Mouse (Mus musculus) inflammation-experienced regulatory T-cells, adult 6 months (primary cell): ENCODE measurements at regions not wholly inside any gene's neighbourhood (a gene's known extent, or its start where the extent isn't known, plus 50 kb on each side); places are given as distances from the start of the nearest gene placed in this dataset.

Experiments
- ATAC-seq: one replicate; pipeline ENCODE4 v1.8.0; 2017

DNA sequence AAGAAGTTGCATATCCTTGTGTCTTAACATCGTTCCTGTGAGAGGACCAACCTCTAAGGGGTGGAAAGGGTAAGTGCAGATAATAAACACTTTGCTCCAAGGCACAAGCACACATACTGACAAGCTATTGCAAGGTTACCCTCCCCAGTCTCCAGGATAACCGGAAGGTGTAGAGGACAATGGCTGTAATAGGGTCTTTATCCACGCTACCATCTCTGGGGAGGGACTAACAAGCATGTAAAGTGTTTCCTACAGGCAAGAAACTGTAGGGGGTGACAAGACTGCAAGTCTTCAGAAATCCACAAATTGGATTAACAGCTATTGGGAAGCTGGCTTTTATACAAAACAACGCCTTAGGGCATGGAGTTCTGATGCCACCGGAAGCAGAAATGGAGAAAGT, 197.5 kb upstream of the Chl1 start:
- no peak for ATAC-seq

DNA sequence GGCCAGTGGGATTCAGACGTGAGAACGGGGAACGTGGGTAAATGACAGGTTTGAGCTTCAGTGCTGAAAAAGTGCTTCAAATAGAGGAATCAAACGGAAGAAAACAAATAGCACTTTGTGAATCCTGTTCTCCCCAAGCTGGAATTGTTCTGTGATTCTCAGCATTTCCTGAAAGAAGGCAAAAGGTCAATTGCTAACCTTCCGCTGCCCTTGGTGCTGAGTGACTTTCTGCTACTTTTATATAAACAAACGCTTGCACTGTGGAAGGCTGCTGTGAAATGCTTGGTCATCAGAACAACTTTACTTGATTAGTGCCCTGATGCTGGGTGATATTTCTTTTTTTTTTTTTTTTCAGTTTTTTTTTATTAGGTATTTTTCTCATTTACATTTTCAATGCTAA, 192.3 kb upstream of the Chl1 start:
- no peak for ATAC-seq

DNA sequence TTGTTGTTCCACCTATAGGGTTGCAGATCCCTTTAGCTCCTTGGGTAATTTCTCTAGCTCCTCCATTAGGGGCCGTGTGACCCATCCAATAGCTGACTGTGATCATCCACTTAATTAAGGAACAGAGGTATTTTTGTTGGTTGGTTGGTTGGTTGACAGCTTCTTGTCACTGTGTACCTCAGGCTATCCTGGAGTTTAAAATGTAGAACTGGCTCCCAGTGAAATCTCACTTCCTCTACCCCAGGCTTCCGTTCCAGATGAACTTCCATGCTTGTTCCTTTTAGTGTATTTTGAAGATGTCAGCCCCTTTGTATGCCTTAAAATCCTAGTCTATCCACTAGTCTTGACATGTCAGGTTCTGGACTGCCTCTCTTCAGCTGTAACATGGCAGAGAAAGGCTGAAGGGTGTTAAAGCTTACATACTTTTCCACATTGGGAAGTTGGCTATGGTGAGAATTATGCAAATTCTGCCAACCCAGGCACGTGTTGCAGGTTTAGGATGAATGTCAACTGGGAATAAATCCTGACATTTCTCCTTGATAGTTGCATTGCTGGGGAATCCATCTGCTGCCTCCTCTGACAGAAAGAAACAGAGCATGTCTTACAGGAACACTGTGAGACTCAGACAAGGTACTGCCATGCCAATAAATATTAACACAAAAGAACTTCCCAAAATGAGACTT, 191.6 kb upstream of the Chl1 start:
- no peak for ATAC-seq

DNA sequence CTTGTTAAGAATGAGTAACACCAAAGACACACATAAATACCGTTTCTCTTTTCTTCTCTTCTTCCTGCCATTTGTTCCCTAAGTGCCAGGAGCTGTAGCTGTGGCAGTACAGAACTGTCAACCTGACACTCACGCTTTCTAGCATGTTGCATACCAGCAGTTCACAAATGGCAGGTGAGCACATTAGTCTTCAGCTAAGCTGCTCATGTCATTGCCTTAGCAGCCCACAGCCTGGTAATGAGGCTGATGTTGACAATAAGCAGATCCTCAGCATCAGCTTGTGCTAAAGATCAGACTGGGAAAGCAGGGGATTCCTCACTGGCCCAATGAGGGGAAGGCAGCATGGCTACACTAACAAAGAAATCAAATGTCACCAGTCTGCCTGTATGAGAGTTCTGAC, 190.4 kb upstream of the Chl1 start:
- ATAC-seq, result no peak

DNA sequence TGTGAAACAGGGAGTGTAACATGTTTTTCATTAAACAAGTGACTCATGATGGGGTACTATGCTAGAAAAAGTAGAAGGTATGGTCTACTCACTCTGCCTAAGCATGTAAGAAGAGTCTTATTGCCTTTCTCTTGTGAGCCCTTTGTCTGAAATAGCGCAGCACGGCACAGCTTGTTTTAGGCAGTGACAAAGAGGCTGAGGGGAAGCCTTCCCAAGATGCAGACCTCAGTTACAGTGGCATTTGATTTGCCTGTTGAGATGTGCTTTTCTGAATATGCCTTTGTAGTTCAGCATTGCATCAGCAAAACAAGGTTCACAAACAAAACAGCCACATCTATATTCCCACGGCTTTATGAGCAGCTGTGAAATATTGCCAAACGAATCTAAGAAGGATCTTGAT, 189.8 kb upstream of the Chl1 start:
- no peak for ATAC-seq

DNA sequence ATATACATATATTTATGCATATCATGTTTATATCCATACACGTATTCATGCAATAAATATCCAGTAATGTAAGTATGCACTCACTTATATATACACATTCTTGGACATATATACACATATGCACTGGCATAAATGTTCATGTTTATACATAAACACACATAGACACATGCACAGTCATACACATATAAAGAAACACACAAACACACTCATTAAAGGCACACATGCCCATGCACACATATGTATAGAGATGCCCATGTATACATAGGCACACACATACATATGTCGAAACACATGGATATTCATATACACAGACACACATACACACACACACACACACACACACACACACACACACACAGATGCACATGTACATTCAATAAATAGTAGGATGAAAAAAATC, 189.3 kb upstream of the Chl1 start:
- no peak for ATAC-seq

DNA sequence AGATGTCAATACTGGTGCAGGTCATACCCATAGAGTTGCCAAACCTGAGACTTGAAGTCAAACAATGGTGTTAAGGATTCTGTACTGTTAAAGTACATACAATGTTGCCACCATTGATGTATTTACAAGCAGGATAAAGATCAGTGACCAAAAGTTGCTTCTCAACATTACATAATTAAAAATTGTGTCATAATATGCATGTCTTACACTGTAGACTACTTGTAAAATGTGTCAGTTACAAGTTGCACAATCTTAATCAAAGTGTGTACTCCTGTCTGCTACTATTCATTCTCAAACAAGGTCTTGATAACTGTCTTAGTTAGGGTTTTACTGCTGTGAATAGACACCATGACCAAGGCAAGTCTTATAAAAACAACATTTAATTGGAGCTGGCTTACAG, 187.9 kb upstream of the Chl1 start:
- no peak for ATAC-seq

DNA sequence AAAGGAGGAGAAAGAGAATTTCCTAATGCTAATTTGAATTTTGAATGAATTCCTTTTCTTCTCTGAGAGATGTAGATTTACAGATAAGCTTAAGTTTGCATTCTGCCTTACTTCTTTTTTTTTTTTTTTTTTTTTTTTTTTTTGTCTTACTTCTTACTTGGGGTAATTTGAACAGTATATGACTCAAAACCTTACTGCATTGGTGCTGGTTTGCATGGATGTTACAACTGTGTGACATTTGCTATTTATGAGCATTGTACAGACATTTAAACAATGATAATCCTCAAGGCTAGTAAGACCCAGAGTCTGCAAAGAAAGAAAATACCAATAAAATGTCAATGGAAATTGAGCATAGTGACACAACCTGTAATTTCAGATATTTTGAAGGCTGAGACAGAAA, 174.7 kb upstream of the Chl1 start:
- peak; percentile 60 for ATAC-seq

DNA sequence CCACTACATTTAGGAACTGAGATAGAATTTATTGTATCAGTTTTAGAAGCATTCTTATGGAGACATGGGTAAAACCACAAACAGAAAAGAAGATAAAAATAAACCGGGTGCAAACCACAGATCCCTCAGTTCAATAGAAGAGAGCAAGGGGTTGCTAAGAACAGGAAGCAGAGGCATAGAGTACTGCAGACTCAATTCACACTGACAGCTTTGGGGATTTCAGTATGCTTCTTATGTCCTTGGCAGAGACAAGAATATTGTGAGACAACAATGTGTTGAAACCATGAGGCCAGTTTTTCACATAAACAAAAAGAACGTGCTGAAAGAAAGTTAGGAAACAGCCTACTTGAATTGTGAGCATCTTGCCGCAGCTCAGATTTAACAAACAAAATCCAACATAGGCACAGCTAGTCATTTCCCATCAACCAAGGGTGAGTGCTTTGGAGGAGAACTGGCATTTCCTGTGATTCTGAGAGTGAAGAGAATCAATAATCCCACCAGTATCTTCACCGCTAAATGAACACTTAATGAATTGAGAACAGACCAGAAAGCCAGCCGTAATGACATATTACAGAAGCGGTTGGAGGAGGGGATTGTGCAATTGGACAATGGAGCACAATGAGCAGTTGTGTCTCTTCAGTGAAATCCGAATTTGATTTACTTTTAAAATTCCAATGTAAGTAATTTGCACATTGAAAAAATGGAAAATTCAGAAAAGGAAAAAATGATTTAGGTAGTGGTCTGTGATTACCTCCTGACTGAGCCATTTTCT, 170.2 kb upstream of the Chl1 start:
- peak; percentile 60 for ATAC-seq

DNA sequence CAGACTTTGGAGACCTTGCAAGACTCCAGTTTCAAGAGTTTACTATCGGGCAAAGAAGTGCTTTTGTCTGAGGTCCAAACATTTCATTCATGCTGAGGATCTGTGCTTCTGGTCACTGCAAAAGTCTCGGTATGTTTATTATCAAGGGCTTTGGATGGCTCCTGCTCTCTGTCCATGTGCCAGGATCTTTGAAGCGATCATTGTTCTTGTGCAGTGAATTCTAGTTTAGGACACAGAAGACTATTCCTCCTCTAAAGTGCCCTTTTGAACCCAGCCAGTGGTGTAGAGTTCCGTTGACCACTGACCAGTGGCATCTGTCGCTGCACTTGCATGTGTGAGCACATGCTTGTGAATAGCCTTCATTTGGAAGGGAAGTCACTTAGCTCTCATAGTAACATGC, 166.9 kb upstream of the Chl1 start:
- ATAC-seq, result no peak

DNA sequence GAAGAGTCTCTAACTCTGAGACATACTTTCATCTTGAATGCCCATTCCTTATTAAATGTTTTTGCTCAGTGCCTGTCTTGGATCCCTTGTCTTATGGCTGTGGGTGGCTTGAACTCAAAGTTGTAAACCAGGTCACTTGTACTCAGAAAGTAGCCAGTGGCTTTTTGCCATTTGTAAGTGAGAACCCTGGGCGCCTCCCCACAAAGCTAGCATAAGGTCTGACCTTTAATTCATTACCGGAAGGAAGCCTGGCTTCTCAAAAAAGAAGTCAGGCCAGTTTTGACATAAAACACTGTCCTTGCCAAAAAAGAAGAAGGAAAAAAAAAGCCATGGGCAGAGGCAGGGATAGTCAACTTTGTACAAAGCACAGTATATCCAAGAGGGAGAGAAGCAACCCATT, 166.0 kb upstream of the Chl1 start:
- no peak for ATAC-seq

DNA sequence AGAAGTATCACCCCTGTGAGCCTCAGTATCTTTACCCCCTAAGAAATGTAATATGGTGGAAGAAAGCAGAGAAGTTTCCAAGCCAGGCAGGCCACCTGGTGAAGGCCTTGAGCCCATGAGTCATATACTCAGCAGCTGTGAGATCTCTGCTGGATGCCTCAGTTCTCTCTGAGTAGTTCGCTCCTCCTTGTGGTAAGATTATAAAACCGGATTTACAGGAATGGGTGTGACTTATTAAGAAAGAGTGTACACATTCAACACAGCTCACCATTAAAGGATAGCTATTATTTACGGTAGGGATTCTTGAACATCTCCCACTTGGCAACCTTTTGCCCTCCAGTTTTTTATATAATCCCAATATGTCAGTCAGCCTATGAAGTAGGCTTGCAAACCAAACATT, 165.2 kb upstream of the Chl1 start:
- no peak for ATAC-seq

DNA sequence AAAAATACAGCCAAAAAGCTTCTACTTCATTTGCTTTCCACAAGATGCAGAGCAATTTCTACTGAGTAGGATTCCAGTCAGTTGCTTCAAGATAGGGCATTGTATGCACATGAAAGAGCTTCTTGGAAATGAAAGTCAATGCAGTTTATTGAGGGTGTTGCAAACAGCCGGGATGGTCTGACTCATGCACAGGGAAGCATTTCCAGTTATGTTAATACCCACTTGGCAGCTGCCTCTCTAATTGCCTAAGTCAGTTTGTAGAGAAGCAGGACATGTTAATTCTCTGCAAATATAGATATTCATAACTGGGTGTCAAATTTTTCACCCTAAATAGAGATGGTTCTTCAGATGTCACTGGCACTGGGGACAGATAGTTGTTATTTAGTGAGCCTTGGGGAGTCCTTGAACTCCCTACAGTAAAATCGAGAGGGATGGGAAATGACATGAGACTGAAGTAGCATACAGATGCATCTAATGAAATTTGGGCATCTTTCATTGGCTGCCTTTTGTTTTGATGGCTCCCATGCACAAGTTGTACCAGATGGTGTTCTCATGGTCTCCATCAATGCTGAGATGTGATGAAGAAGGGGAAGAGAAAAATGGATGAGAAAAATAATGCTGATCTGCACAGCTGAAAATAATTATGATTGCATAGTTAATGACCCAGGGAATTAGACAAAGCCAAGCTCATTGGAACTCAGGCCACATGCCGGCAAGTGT, 157.8 kb upstream of the Chl1 start:
- ATAC-seq, result no peak

DNA sequence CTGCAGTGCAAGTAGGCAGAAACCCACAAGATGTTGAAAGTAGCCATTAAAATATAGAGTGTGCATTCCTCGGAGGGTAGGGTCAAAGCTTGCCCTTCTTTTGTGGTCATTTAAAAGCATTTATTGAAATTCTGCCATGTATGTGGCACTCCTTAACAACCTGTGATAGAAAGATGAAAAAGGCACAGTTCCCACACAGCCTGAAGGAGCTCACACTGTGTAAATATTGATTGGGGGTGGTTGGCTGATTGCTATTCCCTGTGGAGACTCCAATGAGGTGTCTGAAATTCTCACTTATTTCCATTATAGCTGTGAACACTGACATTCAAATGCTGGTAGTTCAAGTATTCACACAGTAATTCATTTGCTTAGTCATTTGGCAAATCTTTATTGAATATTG, 157.0 kb upstream of the Chl1 start:
- ATAC-seq, result no peak

DNA sequence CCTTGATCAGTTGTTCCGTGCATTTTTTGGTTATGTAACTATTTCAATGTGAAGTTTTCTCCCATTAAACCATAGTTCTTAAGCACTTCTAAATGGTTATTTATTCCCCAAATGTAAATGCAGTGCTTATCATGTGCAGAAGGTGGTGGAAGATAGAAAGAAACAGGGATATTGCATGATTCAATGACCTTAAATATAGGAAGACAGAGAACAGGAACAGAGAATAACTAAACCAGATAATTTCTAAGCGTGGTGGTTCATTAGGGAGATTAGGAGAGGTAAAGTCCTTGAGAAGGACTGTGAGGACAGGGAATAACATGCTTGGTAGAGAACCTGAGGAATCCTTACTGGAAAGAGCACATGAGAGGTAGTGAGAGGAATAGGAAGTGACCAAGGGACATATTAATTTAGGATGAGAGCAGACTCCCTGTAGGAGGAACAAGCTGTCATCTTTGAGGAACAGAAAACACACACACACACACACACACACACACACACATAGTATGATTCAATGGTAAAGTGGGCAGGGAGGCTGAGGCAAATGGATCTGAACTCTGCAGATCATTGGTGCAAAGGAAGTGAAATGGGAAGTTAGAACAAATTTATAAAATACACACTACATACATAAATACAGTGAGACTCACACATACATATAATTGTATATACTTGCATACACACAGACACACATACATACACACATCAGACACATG, 143.4 kb upstream of the Chl1 start:
- no peak for ATAC-seq

DNA sequence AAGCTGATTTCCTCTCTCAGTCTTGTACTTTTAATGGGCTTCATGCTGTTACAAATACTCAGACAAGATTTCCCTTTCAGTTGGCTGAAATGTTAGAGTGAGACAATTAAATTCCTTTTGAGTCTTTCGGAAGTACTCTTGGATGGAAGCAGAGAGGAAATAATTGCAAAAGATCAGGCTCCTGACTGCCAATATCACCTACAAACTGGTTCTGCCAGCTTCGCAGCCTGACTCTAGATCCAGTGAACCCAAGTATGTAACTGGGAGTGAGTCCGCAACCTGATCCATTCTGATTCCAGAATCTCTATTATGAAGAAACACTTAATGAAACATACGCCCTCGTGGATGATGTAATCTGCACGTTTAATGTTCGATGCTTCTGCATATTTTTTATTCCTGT, 135.4 kb upstream of the Chl1 start:
- no peak for ATAC-seq

DNA sequence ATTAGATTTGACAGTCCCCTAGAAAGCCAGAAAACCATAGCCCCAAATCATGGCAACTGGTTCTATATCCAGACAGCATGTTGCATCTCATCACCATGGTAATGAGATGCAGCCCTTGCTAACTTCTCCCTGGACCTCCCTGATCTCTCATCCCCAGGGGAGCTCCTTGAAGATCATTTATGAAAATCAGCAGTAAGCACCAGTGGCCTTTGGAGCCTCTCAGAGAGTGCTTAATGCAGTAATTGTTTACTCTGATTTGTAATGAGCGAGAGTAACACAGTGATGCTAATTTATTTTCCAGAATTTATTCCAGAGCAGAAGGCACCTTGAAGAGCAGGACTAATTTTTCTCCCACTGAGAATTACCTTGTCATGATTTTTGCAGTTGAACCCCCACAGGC, 133.1 kb upstream of the Chl1 start:
- ATAC-seq, result no peak

DNA sequence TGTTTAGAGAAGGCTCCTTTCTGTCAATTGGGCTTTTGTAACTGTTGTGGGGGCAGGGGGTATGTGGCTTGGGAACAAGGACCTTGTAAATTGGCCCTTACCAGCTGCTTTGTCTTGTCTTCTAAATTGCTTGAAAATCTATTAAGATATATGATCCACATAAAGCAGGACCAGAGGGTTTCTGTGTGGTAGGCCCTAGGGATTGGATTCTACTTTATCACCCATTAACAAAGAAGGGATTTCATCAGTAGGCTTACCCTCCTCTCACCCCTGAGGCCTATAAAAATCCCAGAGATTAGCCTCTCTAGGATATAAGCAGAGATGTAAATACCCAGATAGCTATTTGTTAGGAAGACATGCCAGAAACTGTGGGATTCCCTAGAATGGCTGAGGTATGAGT, 132.3 kb upstream of the Chl1 start:
- no peak for ATAC-seq

DNA sequence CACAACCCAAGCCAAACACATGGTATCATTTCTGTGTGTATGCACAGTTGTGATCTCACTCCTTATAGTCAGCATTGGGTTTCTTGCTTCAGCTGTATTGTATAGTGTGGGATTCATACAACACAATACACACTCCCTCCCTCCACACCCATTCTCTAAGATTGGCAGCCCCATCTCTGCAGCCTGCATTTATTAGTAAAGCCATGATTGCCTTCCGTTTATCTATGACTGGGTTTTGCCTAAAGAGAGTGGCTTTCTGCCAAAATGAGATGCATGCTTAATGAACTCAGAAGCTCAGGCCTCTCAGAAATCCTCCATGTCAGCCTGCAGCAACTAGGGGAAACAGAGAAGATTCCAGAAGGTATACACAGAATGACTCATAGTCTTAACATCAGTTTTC, 129.4 kb upstream of the Chl1 start:
- no peak for ATAC-seq

DNA sequence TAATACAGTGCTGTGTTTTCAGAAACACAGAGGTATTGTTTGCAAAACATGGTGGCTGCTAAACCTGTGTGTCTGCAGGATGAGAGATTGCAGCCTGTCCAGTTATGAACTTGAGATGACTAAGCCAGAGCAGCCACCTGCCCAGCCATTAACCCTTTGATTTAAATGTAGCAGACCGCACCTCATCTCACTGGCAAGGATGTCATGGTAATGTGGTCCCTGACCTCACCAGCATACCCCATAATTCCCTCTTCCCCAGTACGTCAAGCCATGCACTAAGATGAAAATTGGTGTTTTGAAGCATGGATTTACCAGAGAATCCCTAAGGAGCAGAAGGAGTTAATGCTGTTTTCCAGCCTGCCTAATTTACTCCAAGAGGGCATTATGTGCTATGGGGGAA, 128.5 kb upstream of the Chl1 start:
- ATAC-seq, result no peak

DNA sequence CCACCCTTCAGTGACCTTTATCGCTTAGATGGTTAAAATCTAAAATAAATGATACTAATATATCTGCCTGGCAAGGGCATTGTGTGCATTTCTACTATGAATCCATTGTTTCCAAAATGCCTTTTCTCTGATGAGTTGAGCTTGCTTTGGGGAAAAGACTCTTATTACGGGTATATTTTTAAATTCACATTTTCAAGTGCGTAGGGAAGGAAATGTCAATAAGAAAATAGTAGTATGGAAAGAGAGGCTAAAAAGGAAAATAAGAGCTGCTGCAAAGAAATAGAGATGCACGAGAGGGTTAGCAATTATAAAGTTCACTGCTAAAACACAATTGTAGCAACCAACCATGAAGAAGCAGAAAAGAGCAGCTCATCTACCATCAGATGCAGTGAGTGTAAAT, 123.8 kb upstream of the Chl1 start:
- ATAC-seq, result no peak

DNA sequence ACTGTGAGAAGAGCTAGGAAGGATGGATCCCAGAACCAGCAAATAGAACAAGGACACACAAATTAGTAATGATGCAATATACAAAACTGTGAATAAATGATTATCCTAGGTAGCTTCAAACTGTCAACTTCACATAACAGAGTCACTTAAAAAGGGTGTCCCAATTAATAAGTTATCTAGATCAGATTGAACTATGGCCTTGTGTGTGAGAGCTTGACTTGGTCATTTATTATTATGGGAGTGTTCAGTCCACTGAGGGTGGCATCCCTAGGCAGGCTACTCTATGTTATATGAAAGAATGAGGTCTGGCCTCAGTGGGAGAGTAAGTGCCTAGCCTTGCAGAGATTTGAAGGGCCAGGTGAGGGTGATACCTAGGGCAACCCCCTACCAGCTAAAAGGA, 104.4 kb upstream of the Chl1 start:
- no peak for ATAC-seq

DNA sequence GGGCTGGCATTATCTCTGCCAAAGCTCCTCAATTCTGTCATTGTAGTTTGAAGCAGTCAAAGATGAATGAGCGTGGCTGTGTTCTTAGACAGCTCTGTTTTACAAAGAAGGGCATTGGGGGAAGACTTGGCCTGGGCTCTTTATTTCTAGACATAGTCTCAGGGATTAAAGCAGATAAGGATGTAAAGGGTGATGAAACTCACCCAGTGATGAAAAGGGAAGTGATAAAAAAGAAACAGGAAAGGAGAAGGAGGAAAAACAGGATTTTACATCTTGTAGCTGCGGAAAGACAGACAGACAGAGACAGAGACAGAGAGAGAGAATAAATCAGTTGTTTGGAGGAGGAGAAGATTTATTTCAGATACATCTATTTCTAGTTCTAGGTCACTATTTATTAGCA, 95.5 kb upstream of the Chl1 start:
- ATAC-seq, result no peak
